Comparison of ENCODE assay signal across 30 mouse cellular contexts in genomic region chr11:102814881-102815280, GRCm38 (mm10). TPM values are rescaled to one million over a fixed set of nuclear protein-coding genes. Genes with fewer than 3 reads are reported as not detected.
DNase-seq lines count a peak whose midpoint lies in the region; ATAC-seq and TF ChIP-seq lines count a peak whose summit lies in the region.
"Had no signal": no experiment of that assay in that cellular context is flagged by ENCODE, and none has a peak within 500 bp of the region (broad histone marks: within the 10 kb centered on the region; RNA-seq: fewer than 3 reads in every experiment).

No protein-coding gene starts in this region.

- H3K9ac ChIP-seq in forebrain, embryonic 11.5 days (ENCODE audit: low read length), result no peak overlapping the region
- no peak overlapping the region for H3K9ac ChIP-seq in forebrain, embryonic 15.5 days (replicated peaks)
- no peak overlapping the region for H3K9ac ChIP-seq in intestine, postnatal 0 days (ENCODE audit: low read depth, low read length)
- no peak overlapping the region for H3K9ac ChIP-seq in intestine, embryonic 16.5 days (ENCODE audit: low read depth, low read length)
- H3K9ac ChIP-seq: embryonic facial prominence, embryonic 15.5 days; forebrain, embryonic 13.5 days; hindbrain, embryonic 14.5 days; midbrain, embryonic 13.5 days; stomach, embryonic 15.5 days had no signal

- peaks cover 8% of the 10 kb centered on the region; the same call in 1 of the 2 replicates for H3K4me1 ChIP-seq in forebrain, embryonic 11.5 days (replicated peaks; ENCODE audit: control insufficient read depth, insufficient read depth, low read length)
- peaks cover 50% of the 10 kb centered on the region for H3K4me1 ChIP-seq in forebrain, embryonic 15.5 days
- H3K4me1 ChIP-seq in intestine, postnatal 0 days (replicated peaks; ENCODE audit: control insufficient read depth, insufficient read depth, low read length), result no peaks in the 10 kb centered on the region
- H3K4me1 ChIP-seq in intestine, embryonic 16.5 days (ENCODE audit: control insufficient read depth, insufficient read depth, low read length), result 0 out of 2 replicates have a peak, but pooled peaks cover 2% of the 10 kb centered on the region

- no peaks in the 10 kb centered on the region for H3K9me3 ChIP-seq in forebrain, embryonic 11.5 days (ENCODE audit: control insufficient read depth, low read length)
- H3K9me3 ChIP-seq in forebrain, embryonic 15.5 days, result no peaks in the 10 kb centered on the region
- H3K9me3 ChIP-seq in intestine, postnatal 0 days (ENCODE audit: control insufficient read depth), result no peaks in the 10 kb centered on the region
- no peaks in the 10 kb centered on the region for H3K9me3 ChIP-seq in intestine, embryonic 16.5 days (ENCODE audit: control insufficient read depth, low read length)
- H3K9me3 ChIP-seq: embryonic facial prominence, embryonic 10.5 days; embryonic facial prominence, embryonic 15.5 days; forebrain, embryonic 13.5 days; midbrain, embryonic 13.5 days; stomach, embryonic 15.5 days had no signal

- TF ChIP-seq CTCF in intestine, postnatal 0 days (IDR thresholded peaks at IDR 0.05; ENCODE audit: low read depth), result peak; percentile 7; the same call in 1 of the 2 replicates

- no peaks in the 10 kb centered on the region for H3K36me3 ChIP-seq in forebrain, embryonic 11.5 days (ENCODE audit: control insufficient read depth, insufficient read depth, low read length)
- H3K36me3 ChIP-seq in forebrain, embryonic 15.5 days, result no peaks in the 10 kb centered on the region
- H3K36me3 ChIP-seq in intestine, postnatal 0 days (ENCODE audit: control insufficient read depth, insufficient read depth), result no peaks in the 10 kb centered on the region
- H3K36me3 ChIP-seq in intestine, embryonic 16.5 days (ENCODE audit: control insufficient read depth, insufficient read depth, low read length), result no peaks in the 10 kb centered on the region
- H3K36me3 ChIP-seq: midbrain, embryonic 13.5 days; stomach, embryonic 15.5 days had no signal

- no peak overlapping the region for H3K4me3 ChIP-seq in forebrain, embryonic 11.5 days (ENCODE audit: low read depth, low read length)
- no peak overlapping the region for H3K4me3 ChIP-seq in forebrain, embryonic 15.5 days
- no peak overlapping the region for H3K4me3 ChIP-seq in intestine, postnatal 0 days (ENCODE audit: low read depth, low read length)
- H3K4me3 ChIP-seq in intestine, embryonic 16.5 days (ENCODE audit: low read length), result no peak overlapping the region
- H3K4me3 ChIP-seq: embryonic facial prominence, embryonic 10.5 days; embryonic facial prominence, embryonic 15.5 days; forebrain, embryonic 13.5 days; gastrocnemius, adult 2 months; midbrain, embryonic 13.5 days; stomach, embryonic 15.5 days had no signal

- H3K27me3 ChIP-seq in forebrain, embryonic 11.5 days (ENCODE audit: control insufficient read depth, insufficient read depth, low read length), result no peaks in the 10 kb centered on the region; the same call in 1 of the 2 replicates
- H3K27me3 ChIP-seq in forebrain, embryonic 15.5 days, result no peaks in the 10 kb centered on the region
- H3K27me3 ChIP-seq in intestine, postnatal 0 days (replicated peaks; ENCODE audit: control insufficient read depth, insufficient read depth, low read length), result peaks cover 22% of the 10 kb centered on the region
- H3K27me3 ChIP-seq in intestine, embryonic 16.5 days (replicated peaks; ENCODE audit: control insufficient read depth, insufficient read depth, low read length), result 0 out of 2 replicates have a peak, but pooled peaks cover 2% of the 10 kb centered on the region
- H3K27me3 ChIP-seq: embryonic facial prominence, embryonic 15.5 days; forebrain, embryonic 13.5 days; midbrain, embryonic 13.5 days; stomach, embryonic 15.5 days had no signal

- H3K27ac ChIP-seq in forebrain, embryonic 11.5 days (ENCODE audit: low read depth, low read length), result no peak overlapping the region
- H3K27ac ChIP-seq in forebrain, embryonic 15.5 days (replicated peaks), result no peak overlapping the region
- no peak overlapping the region for H3K27ac ChIP-seq in intestine, postnatal 0 days (ENCODE audit: low read depth, low read length)
- no peak overlapping the region for H3K27ac ChIP-seq in intestine, embryonic 16.5 days (ENCODE audit: low read length)
- H3K27ac ChIP-seq: embryonic facial prominence, embryonic 10.5 days; embryonic facial prominence, embryonic 15.5 days; forebrain, embryonic 13.5 days; gastrocnemius, adult 2 months; hindbrain, embryonic 14.5 days; midbrain, embryonic 13.5 days; stomach, embryonic 15.5 days had no signal

- peak; percentile 11 for DNase-seq in forebrain, embryonic 11.5 days (ENCODE audit: low spot score)
- peak; percentile 9 for DNase-seq in 3T3-L1 (ENCODE audit: low read depth, low spot score)
- DNase-seq in ZHBTc4 (ENCODE audit: low read depth, low spot score), result peak; percentile 73
- no peak for DNase-seq in frontal cortex, postnatal 10 days (ENCODE audit: low spot score in 2 of 2)
- DNase-seq: adrenal gland, postnatal 10 days; cerebellum, adult 8-10 months; cerebellum, postnatal 25 days; gastrocnemius, adult 2 months; gastrocnemius, postnatal 36 days; heart, adult 18-20 months; heart, postnatal 36 days; kidney, adult 8-10 months; kidney, postnatal 10 days; layer of hippocampus, postnatal 36 days; left cerebral cortex, postnatal 4 days; lung, postnatal 4 days; right cerebral cortex, postnatal 25 days; thymus, postnatal 14 days had no signal

- no peak overlapping the region for H3K4me2 ChIP-seq in forebrain, embryonic 11.5 days (ENCODE audit: low read depth, low read length, severe bottlenecking)
- H3K4me2 ChIP-seq in forebrain, embryonic 15.5 days (replicated peaks), result no peak overlapping the region
- no peak overlapping the region for H3K4me2 ChIP-seq in intestine, postnatal 0 days (replicated peaks; ENCODE audit: low read depth)
- H3K4me2 ChIP-seq in intestine, embryonic 16.5 days (ENCODE audit: low read depth, low read length), result no peak overlapping the region
- H3K4me2 ChIP-seq: embryonic facial prominence, embryonic 15.5 days; forebrain, embryonic 13.5 days; hindbrain, embryonic 14.5 days; midbrain, embryonic 13.5 days; stomach, embryonic 15.5 days had no signal

- no peak for ATAC-seq in forebrain, embryonic 11.5 days (replicated peaks; ENCODE audit: low FRiP score)
- no peak for ATAC-seq in forebrain, embryonic 15.5 days (replicated peaks)
- no peak for ATAC-seq in intestine, postnatal 0 days
- ATAC-seq in intestine, embryonic 16.5 days, result no peak
- ATAC-seq: forebrain, embryonic 13.5 days; inflammation-experienced regulatory T-cells, adult 6 months; midbrain, embryonic 13.5 days had no signal

RNA-seq across cellular contexts. Expression of gene Gjc1, which starts 4.6 kb away (rescaled TPM):
- 95.7 and 96.1 TPM in 2 replicates for polyA plus RNA-seq in forebrain, embryonic 11.5 days (2014; fragmentation: Nextera tagmentation; extraction: Ambion mirVana)
- polyA plus RNA-seq in forebrain, embryonic 15.5 days (2015; fragmentation: Nextera tagmentation; extraction: Ambion mirVana), result 54.4 and 55.0 TPM in 2 replicates
- polyA plus RNA-seq in intestine, postnatal 0 days (2015; fragmentation: Nextera tagmentation; extraction: Ambion mirVana), result 16.1 and 18.8 TPM in 2 replicates
- 24.9 and 26.2 TPM in 2 replicates for polyA plus RNA-seq in intestine, embryonic 16.5 days (2015; fragmentation: Nextera tagmentation; extraction: Ambion mirVana)
- polyA plus RNA-seq: inflammation-experienced regulatory T-cells, adult 6 months had no signal

RNA-seq across cellular contexts. Expression of gene Higd1b, which starts 20.8 kb away (rescaled TPM):
- polyA plus RNA-seq in forebrain, embryonic 11.5 days (2014; fragmentation: Nextera tagmentation; extraction: Ambion mirVana), result not detected in 2 replicates
- 12.8 and 13.0 TPM in 2 replicates for polyA plus RNA-seq in forebrain, embryonic 15.5 days (2015; fragmentation: Nextera tagmentation; extraction: Ambion mirVana)
- 0.22 and 0.52 TPM in 2 replicates for polyA plus RNA-seq in intestine, postnatal 0 days (2015; fragmentation: Nextera tagmentation; extraction: Ambion mirVana)
- 0.55 and 0.62 TPM in 2 replicates for polyA plus RNA-seq in intestine, embryonic 16.5 days (2015; fragmentation: Nextera tagmentation; extraction: Ambion mirVana)
- polyA plus RNA-seq: embryonic facial prominence, embryonic 10.5 days; inflammation-experienced regulatory T-cells, adult 6 months; liver, adult 2 months; liver, embryonic 16.5 days had no signal

RNA-seq across cellular contexts. Expression of gene Adam11, which starts 53.6 kb away (rescaled TPM):
- 11.7 and 14.0 TPM in 2 replicates for polyA plus RNA-seq in forebrain, embryonic 11.5 days (2014; fragmentation: Nextera tagmentation; extraction: Ambion mirVana)
- polyA plus RNA-seq in forebrain, embryonic 15.5 days (2015; fragmentation: Nextera tagmentation; extraction: Ambion mirVana), result 22.1 and 25.6 TPM in 2 replicates
- polyA plus RNA-seq in intestine, postnatal 0 days (2015; fragmentation: Nextera tagmentation; extraction: Ambion mirVana), result 0.80 and 1.3 TPM in 2 replicates
- 2.4 and 3.1 TPM in 2 replicates for polyA plus RNA-seq in intestine, embryonic 16.5 days (2015; fragmentation: Nextera tagmentation; extraction: Ambion mirVana)

Comparison
In these comparisons a context has a peak if more than half of its experiments do, and no peak if none do; other contexts are left out.
1. DNase-seq: peak in forebrain, embryonic 11.5 days (single experiment), 3T3-L1 (single experiment) and ZHBTc4 (single experiment); none in frontal cortex, postnatal 10 days (0 of 2).